Mouse (Mus musculus): ENCODE measurements around the gene Gas8.
"Not testable (repeated sequence)": the region's sequence is repeated elsewhere in the genome, so short reads cannot be mapped to it uniquely, and the experiment has no call there.

Gas8 gene

DNA sequence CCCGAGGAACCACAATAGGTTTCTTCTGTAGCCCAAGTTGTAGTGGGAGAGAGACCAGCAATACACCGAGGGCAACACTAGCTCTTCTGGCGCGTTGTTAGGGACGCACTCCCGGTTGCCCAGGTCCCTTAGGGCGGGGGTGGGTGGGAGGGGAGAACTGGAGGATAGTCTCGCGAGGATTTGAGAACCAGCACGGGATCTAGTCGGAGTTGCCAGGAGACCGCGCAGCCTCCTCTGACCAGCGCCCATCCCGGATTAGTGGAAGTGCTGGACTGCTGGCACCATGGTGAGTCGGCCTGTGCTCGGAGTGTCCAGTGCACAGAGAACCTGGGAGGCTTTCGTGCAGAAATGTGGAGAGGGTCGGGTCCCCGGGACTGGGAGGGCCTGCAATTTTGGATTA, at the start of gene Gas8:
TSS of gene Gas8 (plus strand) at position 168 of the 400 bp plus-strand sequence.
- in situ Hi-C loops (cut with MboI, MseI), result no loop called here

DNA sequence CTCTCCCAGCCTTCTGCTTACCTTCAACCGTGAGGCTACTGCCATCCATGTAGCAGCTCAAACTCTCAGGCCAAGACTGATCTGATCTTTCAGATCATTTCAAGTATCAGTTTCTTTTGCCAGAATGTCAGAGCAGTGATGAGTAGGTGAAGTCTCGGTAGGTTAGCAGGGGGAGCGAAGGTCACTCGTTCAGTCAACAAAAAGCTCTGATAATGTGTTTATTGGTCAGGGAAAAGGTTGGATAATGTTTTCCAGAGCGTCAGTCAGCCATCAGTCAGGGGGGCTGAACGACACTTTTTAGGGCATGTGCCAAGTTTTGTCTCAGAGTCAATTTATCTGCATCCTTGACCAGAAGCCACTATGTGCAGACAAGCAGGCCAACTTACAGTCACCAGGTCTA, 45.6 kb upstream of the Gas8 start:
- in situ Hi-C loops (cut with MboI, MseI), result not testable (repeated sequence)

DNA sequence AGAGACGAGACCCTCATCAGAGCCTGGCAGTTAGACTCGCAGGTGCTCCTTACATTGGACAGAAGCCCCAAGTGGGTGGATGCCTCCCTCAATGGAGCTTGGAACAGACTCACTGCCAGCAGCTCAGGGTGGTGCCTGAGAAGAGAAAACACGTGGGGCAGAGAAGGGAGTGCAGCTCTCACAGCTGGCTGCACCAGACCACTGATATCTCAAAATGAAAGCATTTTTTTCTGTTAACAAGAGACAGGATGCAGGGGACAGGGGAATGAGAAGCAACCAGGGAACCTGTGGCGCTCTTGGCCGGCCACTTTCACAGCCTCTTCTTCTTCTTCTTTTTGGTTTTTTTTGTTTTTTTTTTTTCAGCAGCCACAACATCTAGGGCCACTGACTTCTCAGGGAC, 44.1 kb upstream of the Gas8 start:
- in situ Hi-C loops (cut with MboI, MseI), result not testable (repeated sequence)

DNA sequence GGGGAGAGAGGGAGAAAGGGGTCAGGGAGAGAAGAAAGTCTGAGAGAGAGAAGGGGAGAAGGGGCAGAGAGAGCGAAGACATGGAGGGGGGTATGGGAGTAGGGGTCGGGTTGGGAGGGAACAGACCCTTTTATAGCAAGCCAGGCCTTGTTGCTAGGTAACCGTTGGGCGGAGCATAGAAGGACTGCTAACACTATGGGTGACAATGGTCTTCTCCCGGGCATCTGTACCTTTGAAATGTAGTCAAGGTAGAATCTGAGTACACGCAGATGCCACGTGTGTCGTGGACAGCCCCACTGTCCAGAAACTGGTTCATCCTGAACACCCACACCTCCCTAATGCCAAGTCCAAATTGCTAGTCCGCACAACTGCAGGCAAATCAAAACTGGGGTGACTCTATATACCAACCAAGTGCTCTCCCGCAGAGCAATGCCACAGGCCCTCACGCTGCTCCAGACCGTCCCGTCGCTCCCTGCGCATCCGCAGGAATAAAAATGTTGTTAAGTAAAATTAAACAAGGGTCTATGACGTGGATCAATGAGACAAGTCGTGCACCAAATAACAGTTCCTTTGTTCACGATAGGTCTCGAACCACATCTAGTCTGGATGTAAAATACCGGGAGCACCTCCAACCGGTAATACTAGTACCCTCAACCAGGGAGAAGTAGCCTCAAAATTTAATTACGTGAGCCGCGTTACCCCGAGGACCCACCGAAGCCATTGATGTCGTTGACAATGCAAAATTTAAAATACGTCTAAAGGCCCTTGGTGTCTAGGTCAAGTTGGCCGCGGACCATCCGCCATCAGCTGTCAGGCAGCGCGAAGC, 41.5 kb upstream of the Gas8 start:
- in situ Hi-C loops (cut with MboI, MseI), result no loop called here

DNA sequence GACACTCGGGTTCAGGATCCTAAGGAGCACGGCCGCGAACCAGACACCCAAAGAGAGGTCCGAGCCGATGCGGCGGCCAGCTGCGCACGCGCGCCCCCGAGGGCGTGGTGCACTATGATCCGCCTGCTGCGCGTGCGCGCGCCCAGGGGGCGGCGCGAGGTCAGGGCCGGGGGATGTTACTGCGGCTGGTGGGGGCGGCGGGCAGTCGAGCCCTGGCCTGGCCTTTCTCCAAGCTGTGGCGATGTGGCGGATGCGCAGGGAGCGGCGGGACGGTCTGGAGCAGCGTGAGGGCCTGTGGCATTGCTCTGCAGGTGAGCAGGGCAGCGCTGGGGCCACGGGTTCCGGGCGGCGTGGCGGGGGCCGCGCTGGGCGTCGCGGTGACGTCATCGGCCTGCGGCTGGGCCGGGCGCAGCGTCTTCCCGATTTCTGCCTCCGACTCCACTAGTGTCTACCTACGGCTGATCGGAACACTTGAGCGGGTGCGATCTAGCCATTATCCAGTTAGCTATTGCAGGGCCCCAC, 40.8 kb upstream of the Gas8 start, which contains the start of gene Afg3l1:
TSS of gene Afg3l1 (plus strand) at position 167 of the 522 bp plus-strand sequence.
- in situ Hi-C loops (cut with MboI, MseI), result no loop called here

DNA sequence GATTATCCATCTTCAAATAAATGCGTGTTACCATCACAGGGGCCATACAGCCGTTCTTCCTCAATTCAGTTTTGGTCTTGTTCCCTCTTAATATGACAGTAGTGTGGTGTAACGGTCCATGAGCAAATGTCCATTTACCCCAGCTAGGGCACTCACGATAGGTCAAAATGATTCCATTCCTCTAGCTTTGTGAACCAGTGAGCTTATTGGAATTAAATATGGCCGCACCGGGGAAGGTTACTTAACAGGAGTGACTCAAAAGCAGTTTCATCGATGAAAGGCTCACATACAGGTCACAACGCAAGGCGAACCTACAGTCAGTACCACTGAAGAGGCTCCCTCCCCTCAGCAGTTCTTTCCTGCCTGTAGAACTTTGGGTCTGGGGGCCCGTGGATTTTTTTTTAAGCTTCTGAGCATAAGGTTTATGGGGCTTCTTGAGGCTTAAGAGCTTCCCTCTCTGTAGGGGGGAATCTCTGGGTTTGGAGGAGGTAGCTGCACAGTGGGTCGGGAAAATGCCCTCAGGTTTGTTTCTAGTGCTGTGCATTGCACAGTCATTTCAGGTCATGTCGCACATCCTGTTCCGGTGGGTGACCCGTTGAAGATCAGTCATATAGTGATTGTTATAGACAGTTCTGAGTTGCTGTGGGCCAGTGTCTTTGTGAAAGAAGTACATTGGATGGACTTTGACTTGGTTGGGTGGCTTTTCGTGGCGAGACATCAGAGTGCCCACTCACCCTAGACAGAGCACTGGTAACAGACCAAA, 40.0 kb upstream of the Gas8 start:
- in situ Hi-C loops (cut with MboI, MseI), result no loop called here

DNA sequence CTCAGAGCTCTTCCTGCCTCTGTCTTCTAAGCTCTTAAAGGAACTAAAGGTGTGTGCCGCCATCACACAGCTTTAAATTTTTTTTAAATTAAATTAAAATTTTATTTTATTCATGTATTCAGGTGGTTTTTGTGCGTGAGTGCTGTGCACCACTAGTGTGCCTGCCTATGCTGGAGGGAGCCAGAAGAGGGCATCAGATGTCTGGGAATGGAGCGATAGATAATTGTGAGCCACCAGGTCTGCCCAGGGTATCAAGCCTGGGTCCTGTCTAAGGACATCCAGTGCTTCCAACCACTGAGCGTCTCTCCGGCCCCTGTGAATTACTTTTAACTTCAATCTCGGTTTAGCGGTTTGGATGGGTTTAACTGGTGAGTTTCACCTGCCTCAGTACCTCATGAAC, 36.0 kb upstream of the Gas8 start:
- in situ Hi-C loops (cut with MboI, MseI), result loop anchor here (10.0 kb wide), 1 partner anchor 1232 kb away; no protein-coding TSS in a partner anchor

DNA sequence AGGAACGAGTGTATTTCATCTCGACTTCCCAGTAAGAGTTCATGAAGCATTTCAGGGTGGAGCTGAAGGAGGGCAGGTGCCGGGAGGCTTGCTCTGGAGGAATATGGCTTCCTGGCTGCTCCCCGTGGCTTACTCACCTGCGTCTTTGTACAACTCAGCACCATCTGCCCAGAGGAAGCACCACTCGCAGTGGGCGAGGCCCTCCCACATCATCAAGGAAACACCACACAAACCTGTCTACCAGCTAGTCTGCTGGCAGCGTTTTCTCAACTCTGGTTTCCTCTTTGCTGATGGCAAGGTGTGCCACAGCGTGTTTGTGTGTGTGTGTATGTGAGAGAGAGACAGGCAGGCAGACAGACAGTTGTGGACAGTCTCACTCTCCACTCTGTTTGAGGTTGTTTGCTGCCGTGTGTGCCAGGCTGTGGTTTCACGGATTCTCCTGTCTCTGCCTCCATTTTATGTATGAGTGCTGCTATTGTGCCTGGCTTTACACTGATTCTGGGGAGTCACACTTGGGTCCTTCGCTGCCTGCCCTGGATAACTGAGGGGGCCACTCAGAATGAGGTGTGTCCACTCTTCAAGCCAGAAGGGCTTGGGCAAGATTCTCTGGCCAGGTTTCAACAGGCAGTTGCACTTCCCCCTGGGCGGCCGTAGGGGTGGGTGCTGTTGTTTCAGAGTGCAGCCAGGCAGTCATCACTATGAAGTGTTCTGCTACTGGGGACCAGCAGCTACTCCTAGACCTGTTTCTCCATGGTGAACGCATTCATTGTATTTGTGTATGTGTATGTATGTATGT, 27.2 kb upstream of the Gas8 start:
- in situ Hi-C loops (cut with MboI, MseI), result no loop called here

DNA sequence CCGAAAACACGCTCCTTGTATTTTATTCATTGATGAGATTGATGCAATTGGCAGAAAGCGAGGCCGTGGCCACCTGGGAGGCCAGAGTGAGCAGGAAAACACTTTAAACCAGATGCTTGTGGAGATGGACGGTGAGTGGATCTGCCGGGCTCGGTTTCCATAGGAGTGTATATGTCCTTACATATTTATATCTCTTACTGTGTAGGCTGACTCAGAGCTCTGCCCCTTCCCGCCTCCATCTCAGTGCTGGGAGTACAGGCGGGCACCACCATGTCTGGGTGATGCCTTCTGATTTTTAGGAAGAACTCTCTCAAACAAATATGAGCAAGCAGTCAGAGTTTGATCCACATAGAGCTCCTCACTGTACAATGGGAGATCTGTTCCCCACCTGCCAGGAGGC, 25.7 kb upstream of the Gas8 start:
- in situ Hi-C loops (cut with MboI, MseI), result no loop called here

DNA sequence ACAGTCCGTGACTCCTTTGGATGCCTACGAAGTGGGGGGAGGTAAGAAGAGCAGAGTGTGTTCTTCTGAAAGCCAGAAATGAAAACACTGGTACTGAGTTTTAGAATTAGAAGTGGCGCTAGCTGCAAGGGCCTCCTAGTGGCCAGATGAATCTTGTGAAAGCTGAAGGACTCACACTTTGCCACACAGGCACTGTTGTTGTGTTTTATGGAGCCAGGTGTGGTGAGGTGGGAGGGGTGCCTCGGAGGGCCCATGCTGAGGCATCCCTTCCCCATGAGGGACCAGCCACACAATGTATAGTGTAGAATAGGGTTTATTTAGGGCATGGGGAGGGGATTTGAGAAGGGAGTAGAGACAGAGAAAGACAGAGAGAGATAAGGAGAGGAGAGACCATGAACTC, 20.9 kb upstream of the Gas8 start:
- in situ Hi-C loops (cut with MboI, MseI), result loop anchor here (5.0 kb wide), 1 partner anchor 105 kb away; no protein-coding TSS in a partner anchor

DNA sequence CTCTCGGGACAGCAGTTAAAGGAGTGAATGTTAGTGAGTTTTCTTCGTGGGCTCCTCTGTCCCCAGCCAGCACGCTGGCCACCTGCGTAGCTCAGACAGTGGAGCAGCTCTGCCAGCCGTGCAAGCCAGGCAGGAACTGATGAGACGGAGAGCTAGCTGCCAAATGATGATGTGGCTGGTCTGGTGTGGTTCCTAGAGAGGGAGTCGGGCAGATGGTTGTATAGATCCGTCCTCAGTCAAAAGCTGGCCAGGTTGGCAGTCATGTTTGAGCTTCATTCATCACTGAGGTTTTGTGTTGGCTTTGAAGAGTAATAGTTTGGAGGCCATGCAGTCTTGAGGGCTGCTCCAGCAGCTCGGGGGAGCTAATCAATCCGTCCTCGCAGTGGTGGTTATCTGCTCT, 19.7 kb upstream of the Gas8 start:
- in situ Hi-C loops (cut with MboI, MseI), result loop anchor here (5.0 kb wide), 1 partner anchor 107 kb away; no protein-coding TSS in a partner anchor

DNA sequence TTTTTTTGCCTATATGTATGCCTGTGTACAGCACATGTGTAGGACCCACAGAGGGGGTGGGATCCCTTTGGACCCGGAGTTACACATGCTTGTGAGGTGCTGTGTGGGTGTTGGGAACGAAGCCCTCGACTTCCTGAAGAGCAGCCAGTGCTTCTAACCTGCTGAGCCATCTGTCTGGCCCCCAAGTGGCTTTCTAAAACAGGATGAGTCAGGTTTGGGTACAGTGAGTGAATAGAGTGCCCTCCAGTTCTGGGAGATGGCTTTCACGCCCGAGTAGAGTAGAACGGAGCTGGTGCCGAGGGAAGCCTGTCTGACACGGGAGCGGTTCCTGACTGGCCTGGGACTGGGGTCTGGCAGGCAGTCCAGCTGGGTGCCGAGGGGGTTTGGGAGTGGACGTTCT, 19.1 kb upstream of the Gas8 start:
- in situ Hi-C loops (cut with MboI, MseI), result loop anchor here (5.0 kb wide), 1 partner anchor 107 kb away; no protein-coding TSS in a partner anchor

DNA sequence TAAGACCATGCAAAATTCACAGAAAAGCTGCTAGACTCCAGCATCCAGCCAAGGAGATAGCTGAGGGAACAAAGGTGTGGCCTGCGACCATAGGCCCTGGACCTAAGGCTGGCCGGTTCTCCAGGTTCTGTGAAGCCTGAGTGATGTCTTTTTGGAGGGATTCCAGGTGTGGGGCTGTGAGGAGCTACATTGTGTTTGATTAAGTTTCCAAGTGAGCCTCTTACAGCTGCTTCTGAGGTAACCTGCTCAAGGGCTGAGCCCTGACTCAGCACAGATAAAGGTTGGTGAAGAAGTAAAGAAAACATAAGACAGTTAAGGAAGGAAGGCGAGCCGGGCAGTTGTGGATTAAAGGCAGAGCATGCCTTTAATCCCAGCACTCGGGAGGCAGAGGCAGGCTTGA, 16.4 kb upstream of the Gas8 start:
- in situ Hi-C loops (cut with MboI, MseI), result no loop called here

DNA sequence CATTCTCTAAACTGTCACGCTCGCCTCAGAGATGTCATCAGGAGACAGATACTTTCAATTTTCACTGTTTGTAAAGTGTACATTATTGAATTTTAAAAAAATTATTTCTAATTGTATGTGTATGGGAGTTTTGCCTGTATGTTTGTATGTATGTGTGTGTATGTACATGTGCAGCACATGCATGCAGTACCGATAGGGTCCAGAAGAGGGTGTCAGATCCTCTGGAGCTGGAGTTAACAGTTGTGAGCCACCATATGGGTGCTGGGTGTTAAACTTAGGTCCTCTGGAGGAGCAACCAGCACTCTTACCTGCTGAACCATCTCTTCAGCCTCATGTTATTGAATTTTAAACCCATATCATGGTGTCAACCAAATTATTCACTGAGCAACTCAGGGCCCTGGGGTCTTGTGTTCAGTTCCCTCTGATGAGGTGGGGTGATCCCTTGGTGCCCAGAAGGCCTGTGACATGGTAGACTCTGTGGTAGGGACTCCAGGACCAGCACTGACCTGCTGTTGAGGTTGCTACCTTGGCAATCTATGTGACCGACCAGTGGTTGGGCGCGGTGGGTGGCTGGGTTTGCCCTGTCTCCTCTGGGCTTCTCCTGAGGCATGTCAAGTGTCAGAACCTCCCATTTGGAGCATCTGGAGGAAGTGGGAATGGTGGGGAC, 14.7 kb upstream of the Gas8 start:
- in situ Hi-C loops (cut with MboI, MseI), result no loop called here

DNA sequence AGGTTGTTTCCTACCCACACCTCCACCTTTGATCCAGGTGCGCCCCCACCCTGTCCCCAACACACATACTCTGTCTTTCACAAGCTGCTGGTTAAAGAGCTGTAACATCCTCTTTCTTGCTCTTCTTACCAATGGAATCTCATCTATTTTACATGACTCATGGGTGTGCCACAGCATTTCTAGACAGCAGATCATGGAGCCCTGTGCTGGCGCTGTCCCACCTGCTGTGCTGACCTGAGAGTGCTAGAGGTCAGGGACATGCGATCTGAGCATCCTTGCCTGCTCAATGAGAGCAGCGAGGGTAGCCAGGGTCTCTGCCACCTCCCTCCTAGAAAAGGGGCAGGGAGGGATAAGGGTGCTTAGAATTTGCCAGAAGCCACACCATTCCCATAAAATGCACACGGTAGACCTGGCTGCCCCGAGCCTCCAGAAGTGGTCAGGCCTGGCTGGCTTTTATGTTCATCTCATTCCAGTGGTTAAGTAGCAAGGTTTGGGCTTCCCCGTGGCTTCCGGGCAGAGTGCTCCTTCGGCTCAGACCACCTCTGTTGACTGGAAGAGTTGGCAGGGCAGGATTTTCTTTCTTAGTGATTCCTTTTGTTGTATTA, 13.9 kb upstream of the Gas8 start:
- in situ Hi-C loops (cut with MboI, MseI), result no loop called here

DNA sequence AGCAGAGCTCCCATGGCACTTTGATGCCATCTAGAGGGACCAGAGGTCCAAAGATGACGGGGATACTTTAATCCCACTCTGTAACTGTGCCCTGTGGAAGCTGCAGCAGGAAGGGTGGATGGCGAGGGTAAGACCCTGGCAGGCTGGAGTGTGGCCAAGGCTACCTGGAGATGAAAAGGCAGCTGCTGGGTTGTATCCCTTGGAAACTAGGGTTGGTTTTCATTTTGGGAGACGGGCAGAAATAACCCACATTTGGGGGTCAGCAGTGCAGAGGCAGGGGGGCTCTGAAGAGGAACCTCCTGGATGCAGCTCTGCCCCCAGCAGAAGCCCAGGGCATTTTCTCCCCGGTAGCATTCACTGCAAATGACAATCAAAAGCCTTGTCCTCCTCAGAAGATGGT, 13.4 kb upstream of the Gas8 start:
- in situ Hi-C loops (cut with MboI, MseI), result no loop called here

DNA sequence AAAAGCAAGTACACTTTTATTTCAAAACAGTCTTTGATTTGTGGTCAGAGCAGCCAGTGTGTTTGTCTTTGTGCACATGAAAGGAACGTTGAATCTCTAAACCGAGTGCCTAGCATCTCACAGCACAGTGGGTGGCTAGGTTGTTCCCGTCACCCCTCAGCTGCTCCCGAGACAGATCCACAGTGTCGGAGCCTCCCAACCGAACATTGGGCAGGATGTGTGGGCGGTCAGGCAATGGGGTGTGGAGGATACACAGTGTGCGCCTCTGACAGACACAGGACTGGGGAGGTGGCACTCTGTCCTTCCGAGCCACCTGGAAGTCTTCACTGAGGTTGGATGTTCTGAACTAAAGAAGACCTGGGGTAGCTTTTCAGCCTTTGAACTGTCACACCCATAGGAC, 12.9 kb upstream of the Gas8 start:
- in situ Hi-C loops (cut with MboI, MseI), result no loop called here

DNA sequence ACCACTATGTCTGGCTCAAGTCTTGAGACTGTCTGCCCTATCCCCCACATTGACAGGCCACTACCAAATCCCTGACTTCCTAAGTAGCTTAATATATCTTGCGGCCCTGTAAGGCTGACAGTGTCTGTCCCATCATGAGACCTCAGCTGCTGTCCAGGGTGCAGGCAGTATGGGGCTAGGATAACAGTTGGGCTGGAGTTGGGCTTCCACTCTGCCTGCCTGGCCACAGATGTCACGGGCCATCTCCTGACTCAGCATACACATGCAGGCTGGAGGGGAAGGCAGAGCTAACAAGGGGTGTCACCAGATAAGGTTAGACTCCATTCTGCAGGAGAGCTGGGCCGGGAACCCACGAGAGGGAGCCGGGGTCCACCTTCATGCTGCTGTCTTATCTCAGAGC, 11.5 kb upstream of the Gas8 start:
- in situ Hi-C loops (cut with MboI, MseI), result no loop called here

DNA sequence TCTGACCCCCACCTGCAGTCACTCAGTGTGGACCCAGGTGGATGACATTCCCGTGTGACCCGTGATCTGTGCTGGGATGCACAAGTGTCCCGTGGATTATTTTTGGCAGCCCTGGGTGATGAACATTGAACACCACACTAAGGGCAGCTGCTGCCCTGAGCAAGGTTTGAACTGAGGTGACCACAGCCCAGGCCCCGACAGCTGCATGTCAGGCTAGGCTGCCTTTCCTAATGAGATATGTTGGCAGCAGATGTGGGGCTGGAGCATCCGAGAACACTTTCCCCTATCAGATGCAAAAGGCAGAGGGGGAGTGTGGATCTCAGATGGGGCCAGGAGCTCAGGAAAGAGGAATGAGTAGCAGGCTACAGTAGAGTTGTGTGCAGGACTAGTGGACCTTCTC, 7.8 kb upstream of the Gas8 start:
- in situ Hi-C loops (cut with MboI, MseI), result no loop called here

DNA sequence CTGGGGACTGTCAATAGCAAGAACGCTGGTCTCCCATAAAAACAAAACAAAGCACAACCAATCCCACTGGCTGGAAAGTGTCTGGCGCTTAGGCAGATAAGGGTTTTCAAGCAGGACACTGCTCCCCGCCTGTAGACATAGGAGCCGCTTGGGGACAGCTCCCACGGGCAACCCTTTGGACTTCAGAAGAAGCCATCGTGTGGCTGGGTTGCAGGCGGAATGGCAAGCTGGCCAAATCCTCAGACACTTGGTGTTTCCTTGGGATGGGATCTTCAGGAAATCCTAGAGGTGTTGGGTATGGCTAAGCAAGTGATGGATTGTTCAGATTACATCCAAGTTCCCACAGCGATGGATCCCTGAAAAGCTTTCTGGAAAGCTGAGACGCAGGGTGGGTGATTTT, 4.5 kb upstream of the Gas8 start:
- in situ Hi-C loops (cut with MboI, MseI), result no loop called here
